Mouse (Mus musculus): ENCODE measurements at regions not wholly inside any gene's neighbourhood (a gene's known extent, or its start where the extent isn't known, plus 50 kb on each side); places are given as distances from the start of the nearest gene placed in this dataset.

GRCm38 (mm10) chr12:106568541-106569085 lies 558.6 kb downstream of the Vrk1 start:
- DNase-seq (ENCODE audit: low spot score in 2 of 2), result no peak

DNA sequence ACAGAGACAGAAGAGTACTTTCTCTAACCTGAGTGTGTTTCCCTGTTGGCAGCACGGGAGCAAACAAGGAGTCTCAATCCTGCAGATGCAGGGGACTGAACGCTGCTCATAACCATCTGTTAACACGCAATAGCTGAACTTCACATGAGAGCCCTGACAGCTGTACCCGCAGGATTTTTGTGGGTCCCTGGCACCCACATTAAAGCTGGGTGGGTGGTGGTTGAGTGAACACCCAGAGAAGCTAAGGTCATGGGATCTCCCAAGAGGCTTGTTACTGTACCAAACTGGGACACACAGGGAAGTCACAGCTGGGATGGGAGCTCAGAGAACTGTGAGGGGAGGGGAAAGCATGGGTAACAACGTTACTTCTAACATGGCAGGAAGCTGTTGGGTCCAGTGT lies 562.9 kb downstream of the Vrk1 start:
- DNase-seq (ENCODE audit: low spot score in 2 of 2), result no peak

DNA sequence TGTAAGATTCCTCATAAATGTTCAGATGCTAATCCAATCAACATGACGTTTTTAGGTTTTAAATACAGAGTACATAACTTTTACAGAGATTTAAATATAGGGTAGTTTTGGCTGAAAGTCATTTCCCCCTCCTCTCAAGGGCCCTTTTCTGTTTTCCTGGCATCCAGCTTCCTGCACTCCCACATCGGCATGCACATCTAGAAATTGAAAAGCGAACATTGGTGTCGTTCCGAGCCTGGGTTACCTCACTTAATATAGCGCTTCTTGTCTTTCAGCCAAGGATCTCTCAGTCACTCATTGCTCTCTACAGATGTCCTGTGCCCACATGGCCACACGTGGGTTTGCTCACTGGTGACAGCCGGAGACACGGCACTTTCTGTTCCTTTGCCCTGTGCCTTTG lies 572.7 kb downstream of the Vrk1 start:
- DNase-seq (ENCODE audit: low spot score in 2 of 2), result no peak

DNA sequence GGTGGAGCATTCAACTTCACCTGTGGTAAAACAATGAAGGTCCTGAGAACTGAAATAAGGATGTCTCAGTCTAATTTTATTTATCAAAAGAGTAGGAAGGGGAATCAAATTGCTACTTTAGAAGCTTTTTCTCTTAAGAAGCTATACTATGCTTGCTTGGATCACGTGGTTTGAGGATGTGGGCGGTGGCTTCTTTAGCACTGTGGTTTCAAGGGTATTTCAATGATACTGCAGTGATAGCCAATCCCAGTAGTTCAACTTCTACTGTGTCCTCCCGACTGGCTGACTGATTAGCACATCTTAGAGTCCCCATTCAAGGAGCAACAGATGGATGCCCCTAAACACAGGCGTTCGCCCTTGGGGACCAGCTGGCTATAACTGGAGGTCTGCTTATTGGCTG lies 575.6 kb downstream of the Vrk1 start:
- no peak for DNase-seq (ENCODE audit: low spot score in 2 of 2)

DNA sequence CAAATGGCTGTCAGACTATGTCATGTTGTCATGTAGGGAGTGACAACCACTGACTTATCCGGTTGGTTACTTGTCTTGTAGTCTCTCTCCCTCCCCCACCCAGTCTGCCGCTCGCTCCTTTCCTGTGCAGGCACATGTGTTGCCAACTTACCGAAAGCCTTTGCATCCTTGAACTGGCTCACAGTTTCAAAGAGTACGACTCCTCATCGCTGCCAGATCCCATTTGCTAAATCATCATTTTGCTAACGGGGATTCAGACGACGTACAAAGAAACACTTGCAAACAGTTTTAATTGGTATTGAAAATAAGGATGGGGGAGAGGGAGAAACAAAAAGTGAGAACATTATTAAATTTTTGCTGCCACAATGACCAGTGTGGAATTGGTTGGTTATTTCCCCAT lies 582.7 kb downstream of the Vrk1 start:
- no peak for DNase-seq (ENCODE audit: low spot score in 2 of 2)

GRCm38 (mm10) chr12:106597636-106598035 lies 587.6 kb downstream of the Vrk1 start:
- no peak for DNase-seq (ENCODE audit: low spot score in 2 of 2)

GRCm38 (mm10) chr12:106607240-106607639 lies 597.2 kb downstream of the Vrk1 start:
- DNase-seq (ENCODE audit: low spot score in 2 of 2), result no peak

GRCm38 (mm10) chr12:106607655-106608337 lies 597.8 kb downstream of the Vrk1 start:
- DNase-seq (ENCODE audit: low spot score in 2 of 2), result no peak

DNA sequence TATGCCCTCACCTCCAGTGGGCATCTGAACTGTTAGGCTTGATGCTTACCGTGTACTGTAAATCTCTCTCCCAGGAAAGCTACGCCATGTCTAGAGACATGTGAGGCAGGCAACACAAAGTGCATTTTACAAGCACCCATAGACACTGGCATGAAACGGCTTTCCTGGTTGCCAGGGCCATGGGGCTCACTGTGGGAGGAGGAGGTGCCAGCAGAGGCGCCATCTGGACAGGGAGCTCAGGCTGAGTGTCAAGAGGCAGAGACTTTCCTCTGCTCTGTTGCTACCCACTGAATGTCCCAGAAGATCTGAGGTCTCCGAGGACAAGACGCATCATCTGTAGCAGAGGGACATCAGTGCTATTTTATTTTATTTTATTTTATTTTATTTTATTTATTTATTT lies 608.7 kb downstream of the Vrk1 start:
- DNase-seq (ENCODE audit: low spot score in 2 of 2), result no peak

DNA sequence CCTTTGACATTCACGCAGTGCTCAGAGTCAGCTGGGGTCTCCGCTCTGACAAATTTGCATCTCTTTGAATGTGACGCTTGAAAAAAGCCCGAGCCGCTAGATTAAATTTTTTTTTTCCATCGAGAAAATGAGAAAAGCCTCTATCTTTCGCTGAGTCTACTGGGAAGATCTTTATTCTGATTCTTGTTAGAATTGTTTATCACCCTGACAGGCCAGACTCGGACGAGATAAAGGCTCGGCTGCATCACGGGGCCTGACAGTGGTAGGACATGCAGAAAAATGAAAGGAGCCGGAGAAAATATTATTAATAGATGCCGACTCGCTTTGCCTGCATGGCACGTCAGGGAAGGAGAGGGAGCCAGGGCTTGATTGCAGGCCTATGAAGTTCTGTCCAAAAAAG lies 616.8 kb downstream of the Vrk1 start:
- DNase-seq (ENCODE audit: low spot score in 2 of 2), result no peak

- no peak for DNase-seq (ENCODE audit: low spot score in 2 of 2)
These were observed 622.5 kb downstream of the Vrk1 start for GRCm38 (mm10) chr12:106632566-106632965.

DNA sequence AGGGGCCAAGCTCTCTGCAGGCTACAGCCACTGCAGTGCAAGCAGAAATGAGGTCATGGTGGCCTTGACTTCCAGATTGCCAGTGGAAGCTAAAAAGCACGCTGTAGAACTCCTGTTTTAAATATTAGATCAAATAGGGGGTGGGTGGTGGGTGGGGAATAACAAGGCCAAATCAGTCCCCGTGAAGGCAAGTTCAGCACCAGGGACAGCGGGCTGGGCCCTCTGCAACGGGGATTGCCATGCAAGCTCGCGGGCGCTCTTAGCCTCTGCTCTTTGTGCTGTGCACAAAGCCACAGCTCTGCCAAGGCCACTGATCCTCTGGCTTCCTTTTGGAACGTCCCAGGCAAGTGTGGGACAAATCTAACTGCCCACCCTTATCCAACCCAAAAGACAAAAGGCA lies 623.1 kb downstream of the Vrk1 start:
- no peak for DNase-seq (ENCODE audit: low spot score in 2 of 2)

- DNase-seq (ENCODE audit: low spot score in 2 of 2), result no peak
These were observed 648.3 kb downstream of the Vrk1 start for GRCm38 (mm10) chr12:106658317-106658716.

- DNase-seq (ENCODE audit: low spot score in 2 of 2), result no peak
These were observed 663.3 kb downstream of the Vrk1 start for GRCm38 (mm10) chr12:106673232-106673766.

DNA sequence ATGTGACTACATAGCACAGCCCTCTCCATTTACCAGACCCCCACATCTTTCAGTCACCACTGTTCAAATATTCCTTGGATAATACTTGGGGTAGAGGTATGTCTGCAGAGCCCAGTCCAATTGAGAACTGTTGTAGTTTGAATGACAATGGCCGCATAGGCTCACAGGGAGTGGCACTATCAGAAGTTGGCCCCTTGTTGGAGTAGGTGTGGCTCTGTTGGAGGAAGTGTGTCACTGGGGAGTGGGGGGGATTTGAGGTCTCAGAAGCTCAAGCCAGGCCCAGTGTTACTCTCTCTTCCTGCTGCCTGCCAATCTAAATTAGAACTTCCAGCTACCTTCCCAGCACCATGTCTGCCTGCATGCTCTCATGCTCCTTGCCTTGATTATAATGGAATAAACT lies 664.7 kb downstream of the Vrk1 start:
- DNase-seq (ENCODE audit: low spot score in 2 of 2), result no peak

DNA sequence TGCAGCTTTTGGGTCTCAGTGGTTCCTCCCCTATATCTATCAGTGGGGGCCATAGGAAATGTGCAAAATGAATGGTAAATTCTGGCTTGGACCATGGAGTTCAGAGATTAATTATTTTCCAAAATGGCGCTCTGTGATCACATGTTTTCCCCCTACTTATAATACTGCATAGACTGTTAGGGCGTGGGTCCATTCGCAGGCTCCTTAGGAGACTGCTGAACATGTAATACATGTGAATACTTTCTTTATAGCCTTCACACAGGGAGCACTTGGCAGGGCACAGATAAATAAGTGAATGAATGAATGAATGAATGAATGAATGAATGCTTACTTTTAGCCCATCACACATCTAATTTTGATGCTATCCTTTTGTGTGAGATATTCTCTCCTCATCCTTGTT lies 666.1 kb downstream of the Vrk1 start:
- no peak for DNase-seq (ENCODE audit: low spot score in 2 of 2)

- DNase-seq (ENCODE audit: low spot score in 2 of 2), result no peak
These were observed 666.5 kb downstream of the Vrk1 start for GRCm38 (mm10) chr12:106676566-106676965.

DNA sequence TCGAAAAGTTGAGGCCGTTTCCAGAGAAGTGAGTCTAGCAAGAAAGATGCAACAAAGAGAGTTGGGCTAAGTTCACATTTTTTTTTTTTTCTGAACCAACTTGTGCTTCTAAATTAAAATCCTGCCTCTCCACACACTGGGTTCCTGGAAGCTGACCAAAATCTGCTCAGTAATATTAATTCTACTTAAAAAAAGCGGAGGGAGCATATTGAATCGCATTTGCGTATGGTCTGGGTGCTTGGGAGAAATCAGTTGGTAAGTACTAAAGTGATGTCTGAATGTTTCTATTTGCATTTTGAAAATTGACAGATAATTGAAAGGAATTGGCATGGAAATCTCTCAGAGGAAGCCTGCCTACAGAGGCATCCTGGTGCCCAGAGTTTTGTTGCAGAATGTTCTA lies 676.0 kb downstream of the Vrk1 start:
- no peak for DNase-seq (ENCODE audit: low spot score in 2 of 2)

DNA sequence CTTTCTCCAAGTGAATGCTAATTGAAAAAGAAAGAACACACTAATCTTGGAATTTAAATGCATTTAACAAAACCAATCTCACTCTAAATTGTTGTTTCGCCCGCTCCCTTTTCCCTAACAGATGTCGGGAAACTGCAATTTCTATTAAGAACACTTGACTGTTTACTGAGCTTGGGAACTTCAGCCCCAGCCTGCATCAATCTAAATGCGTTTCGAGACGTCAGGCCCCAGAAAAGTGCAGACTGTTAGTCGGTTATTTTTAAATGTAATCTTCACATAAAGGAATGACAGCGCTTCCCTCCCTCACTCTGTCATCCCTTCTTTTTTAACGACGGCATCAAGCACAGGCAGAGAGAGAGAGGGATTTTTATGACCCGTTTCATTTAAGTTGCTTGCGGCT lies 677.7 kb downstream of the Vrk1 start:
- no peak for DNase-seq (ENCODE audit: low spot score in 2 of 2)

GRCm38 (mm10) chr12:106688156-106688740 lies 678.2 kb downstream of the Vrk1 start:
- no peak for DNase-seq (ENCODE audit: low spot score in 2 of 2)

DNA sequence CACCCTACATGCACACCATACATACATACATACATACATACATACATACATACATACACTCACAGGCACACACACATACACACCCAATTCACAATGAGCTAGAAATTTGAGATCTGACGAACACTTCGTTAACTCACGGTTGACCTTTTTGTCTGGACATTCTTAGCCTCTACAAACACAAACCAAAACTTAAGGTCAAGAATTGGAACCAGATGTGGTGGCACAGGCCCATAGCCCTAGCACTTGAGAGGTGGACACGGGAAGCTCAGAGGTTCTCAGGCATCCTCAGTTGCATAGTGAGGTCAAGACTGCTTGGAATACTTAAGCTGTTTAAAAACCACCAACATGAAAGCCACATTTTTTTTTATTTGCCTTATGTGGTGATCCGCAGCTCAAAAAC lies 692.9 kb downstream of the Vrk1 start:
- DNase-seq (ENCODE audit: low spot score in 2 of 2), result no peak

- no peak for DNase-seq (ENCODE audit: low spot score in 2 of 2)
These were observed 711.4 kb downstream of the Vrk1 start for GRCm38 (mm10) chr12:106721271-106722009.
